Mouse (Mus musculus) liver, embryonic 16.5 days (tissue): ENCODE results near the gene S1pr3. TPM values are rescaled to one million over a fixed set of nuclear protein-coding genes. Genes with fewer than 3 reads are reported as not detected.

Experiments
- ATAC-seq: fragments of 200-750 bp; cut with Nextera tagmentation; 2 replicates; pipeline ENCODE4 v1.8.0; 2017; ENCODE audit warnings: low read depth, mild to moderate bottlenecking, moderate number of reproducible peaks, moderate library complexity
- H3K27ac ChIP-seq: fragments of 300-500 bp; sonication (generic); 2 replicates; pipeline ENCODE4 v1.5.1; 2014; ENCODE audit warnings: mild to moderate bottlenecking, low read length
- H3K27me3 ChIP-seq: fragments of 300-500 bp; sonication (generic); 2 replicates; pipeline ENCODE4 v1.6.1; 2014; ENCODE audit warnings: low read depth, low read length, mixed read lengths; ENCODE audit not compliant: control insufficient read depth, insufficient read depth
- H3K36me3 ChIP-seq: fragments of 300-500 bp; sonication (generic); 2 replicates; pipeline ENCODE4 v1.6.1; 2014; ENCODE audit warnings: mild to moderate bottlenecking; ENCODE audit not compliant: control insufficient read depth, insufficient read depth
- H3K4me1 ChIP-seq: fragments of 300-500 bp; sonication (generic); 2 replicates; pipeline ENCODE4 v1.6.1; 2014; ENCODE audit warnings: low read depth, low read length, mixed read lengths; ENCODE audit not compliant: control insufficient read depth
- H3K4me2 ChIP-seq: fragments of 300-500 bp; sonication (generic); 2 replicates; pipeline ENCODE4 v1.6.1; 2014; ENCODE audit warnings: low read depth, low read length, mixed read lengths
- H3K4me3 ChIP-seq: fragments of 300-500 bp; sonication (generic); 2 replicates; pipeline ENCODE4 v1.5.1; 2014; ENCODE audit warnings: low read depth, mild to moderate bottlenecking, low read length
- H3K9ac ChIP-seq: fragments of 300-500 bp; sonication (generic); 2 replicates; pipeline ENCODE4 v1.6.1; 2014; ENCODE audit warnings: low read depth, low read length
- H3K9me3 ChIP-seq: fragments of 300-500 bp; sonication (generic); replicated peaks from 2 replicates; pipeline ENCODE4 v1.6.1; 2016; ENCODE audit warnings: low read length; ENCODE audit not compliant: control insufficient read depth
- WGBS: fragments of 180-500 bp; shearing (Covaris S2); extraction: QIAGEN DNeasy Blood & Tissue Kit; methylation state at CpG from one replicate; pipeline ENCODE4 v1.1.7; 2014; ENCODE audit not compliant: insufficient replicate concordance; 5-methylcytosine and 5-hydroxymethylcytosine counted together
- polyA plus RNA-seq: library from polyadenylated mRNA; unstranded; fragments of >200 nt; fragmentation: Nextera tagmentation; extraction: Ambion mirVana; gene quantifications from 2 replicates; pipeline ENCODE4 v1.2.1, GENCODE M21; 2015

Gene S1pr3
- polyA plus RNA-seq, 1 experiment from 2014 or later, result 1.5 TPM

DNA sequence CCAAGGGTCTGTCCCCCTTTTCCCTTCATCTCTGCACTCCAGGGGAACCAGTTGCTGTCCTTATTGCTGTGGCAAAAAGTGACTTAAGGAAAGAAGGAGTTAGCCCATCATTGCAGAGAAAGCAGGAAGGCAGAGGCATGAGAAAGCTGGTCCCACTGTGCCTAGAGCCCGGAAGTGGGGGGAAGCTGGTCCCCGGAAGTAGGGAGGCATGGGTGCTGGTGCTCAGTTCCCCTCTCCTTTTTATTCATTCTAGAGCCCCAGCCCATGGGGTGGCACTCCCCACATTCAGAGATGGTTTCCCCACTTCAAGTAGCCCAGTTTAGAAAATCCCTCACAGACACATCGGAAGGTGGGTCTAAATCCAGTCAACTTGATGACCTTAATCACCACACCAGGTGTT lies 8.9 kb upstream of the S1pr3 start:
- H3K4me1 ChIP-seq, result peaks cover 2% of the 10 kb centered on the region; the same call in 1 of the 2 replicates
- 67% methylated on average over 3 of the region's 3 CpGs for WGBS
- H3K27me3 ChIP-seq, result no peaks in the 10 kb centered on the region
- no peak overlapping the region for H3K27ac ChIP-seq
- ATAC-seq, result no peak
- H3K4me2 ChIP-seq, result no peak overlapping the region
- H3K4me3 ChIP-seq, result no peak overlapping the region
- no peaks in the 10 kb centered on the region for H3K36me3 ChIP-seq
- H3K9me3 ChIP-seq, result no peaks in the 10 kb centered on the region
- H3K9ac ChIP-seq, result no peak overlapping the region

DNA sequence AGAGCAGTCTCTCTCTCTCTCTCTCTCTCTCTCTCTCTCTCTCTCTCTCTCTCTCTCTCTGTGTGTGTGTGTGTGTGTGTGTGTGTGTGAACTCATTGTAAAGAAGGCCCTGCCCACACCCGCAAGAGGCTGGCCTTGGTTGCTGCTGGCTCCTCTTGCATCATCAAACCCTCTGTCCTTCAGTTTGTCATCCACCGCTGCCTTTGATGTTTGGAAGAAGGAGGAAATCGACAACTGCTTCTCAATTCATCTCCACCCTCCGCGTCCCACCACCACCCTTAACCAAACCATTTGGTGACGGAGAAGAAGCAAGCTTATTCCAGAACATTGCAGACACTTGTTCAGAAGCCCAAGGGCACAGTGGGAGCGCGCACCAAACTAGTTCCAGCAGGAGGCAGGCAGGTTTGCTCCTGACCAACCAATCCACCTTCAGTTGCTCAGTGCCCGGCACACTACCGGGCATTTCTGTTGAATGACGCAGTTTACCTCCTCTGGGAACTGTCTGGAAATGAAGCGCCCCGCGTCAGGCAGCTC lies 8.2 kb upstream of the S1pr3 start:
- Histone ChIP-seq H3K4me2 (peak overlapping the region; percentile 64), H3K27ac (no peak overlapping the region), H3K9me3 (no peaks in the 10 kb centered on the region), H3K9ac (no peak overlapping the region), H3K4me3 (peak overlapping the region; percentile 42), H3K4me1 (peaks cover 2% of the 10 kb centered on the region; the same call in 1 of the 2 replicates), H3K36me3 (no peaks in the 10 kb centered on the region), H3K27me3 (no peaks in the 10 kb centered on the region)
- no peak for ATAC-seq
- WGBS, result 13% methylated on average over 14 of the region's 14 CpGs

DNA sequence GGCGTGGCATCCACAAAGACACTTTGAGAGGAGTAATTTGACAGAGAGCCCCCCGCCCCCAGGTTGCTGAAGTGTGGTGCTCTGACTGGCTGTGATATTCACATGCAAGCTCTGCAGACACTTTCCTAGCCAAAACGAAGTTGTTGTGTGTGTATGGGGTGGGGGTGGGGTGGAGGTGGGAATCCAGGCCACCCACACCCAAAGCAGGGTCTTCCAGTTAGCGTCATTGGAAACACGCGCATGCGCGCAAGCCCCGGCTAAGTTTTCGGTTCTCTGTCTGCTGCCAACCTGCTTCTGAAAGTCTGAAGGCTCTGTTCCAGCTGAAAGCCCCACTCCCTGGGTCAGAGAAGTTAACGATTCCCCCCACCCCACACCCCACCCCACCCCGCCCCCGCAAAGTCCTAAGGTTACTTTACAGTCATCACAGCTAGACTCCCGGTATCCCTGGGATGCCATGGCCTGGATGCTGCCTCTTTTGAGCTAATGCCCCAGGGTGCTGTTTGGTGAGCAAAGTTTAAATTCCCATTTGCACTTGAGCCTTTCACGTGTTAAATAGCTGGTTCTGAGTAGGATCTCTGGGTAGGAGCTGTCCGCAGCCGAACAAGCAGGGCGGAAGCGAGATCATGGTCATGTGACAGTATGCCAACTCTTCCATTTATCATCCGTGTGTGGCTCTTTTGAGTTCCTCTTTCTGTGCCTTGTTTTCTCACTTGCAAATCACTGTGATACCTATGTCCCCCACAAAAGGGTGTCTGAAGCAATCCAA lies 7.5 kb upstream of the S1pr3 start:
- peak; percentile 50; the same call in 1 of the 2 replicates for ATAC-seq
- Histone ChIP-seq H3K27me3 (no peaks in the 10 kb centered on the region), H3K4me3 (peak overlapping the region; percentile 42), H3K4me2 (peak overlapping the region; percentile 64), H3K36me3 (no peaks in the 10 kb centered on the region), H3K9ac (no peak overlapping the region), H3K4me1 (peaks cover 2% of the 10 kb centered on the region; the same call in 1 of the 2 replicates), H3K27ac (no peak overlapping the region), H3K9me3 (no peaks in the 10 kb centered on the region)
- WGBS, result 3% methylated on average over 20 of the region's 20 CpGs

DNA sequence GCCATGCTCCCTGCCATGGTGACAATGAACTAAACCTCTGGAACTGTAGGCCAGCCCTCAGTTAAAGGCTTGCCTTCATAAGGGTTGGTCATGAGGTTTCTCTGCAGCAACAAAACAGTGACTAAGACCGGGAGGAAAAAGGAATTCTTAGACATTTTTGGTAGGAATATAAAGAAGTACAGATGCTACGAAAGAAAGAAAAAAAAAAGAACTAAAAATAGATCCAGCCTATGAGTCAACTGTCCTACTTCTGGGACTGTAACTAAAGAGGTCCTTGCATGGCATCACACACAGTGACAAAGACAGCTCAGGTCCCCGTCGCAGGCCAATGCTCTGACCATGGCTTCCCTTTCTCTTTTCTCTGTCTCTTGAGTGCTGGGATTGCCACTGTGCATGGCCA lies 3.9 kb upstream of the S1pr3 start:
- H3K4me3 ChIP-seq, result no peak overlapping the region
- H3K9me3 ChIP-seq, result no peaks in the 10 kb centered on the region
- ATAC-seq, result no peak
- H3K36me3 ChIP-seq, result no peaks in the 10 kb centered on the region
- 73% methylated on average over 4 of the region's 4 CpGs for WGBS
- no peak overlapping the region for H3K9ac ChIP-seq
- peaks cover 25% of the 10 kb centered on the region for H3K27me3 ChIP-seq
- no peak overlapping the region for H3K4me2 ChIP-seq
- no peak overlapping the region for H3K27ac ChIP-seq
- H3K4me1 ChIP-seq, result peaks cover 2% of the 10 kb centered on the region; the same call in 1 of the 2 replicates

DNA sequence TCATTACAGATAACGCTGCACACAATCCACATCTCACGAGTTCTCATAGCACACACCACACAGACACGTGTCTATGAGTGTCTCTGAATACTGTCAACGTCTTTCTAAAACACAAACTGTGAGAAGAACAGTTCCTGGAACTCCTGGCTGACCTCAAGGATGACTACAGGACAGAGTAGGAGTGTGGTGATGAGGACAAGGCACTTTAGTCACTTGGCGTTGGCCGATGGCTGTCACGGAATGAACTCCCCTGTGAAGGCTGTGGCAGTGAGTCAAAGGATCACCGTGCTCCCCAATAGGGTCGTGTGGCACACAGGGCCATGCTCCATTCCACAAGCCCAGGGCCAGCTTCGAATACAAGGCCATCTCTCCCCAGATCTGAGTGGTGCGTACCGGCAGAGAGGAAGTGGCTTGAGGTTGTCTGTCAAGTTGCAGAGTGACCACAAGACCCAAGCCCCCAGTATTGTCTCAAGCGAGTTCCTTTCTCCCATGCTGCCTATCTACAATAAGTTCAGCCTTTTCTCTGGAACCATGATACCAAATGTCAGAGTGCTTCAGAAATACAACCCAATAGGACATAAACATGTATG lies 2.6 kb upstream of the S1pr3 start:
- H3K4me2 ChIP-seq, result no peak overlapping the region
- ATAC-seq, result no peak
- 42% methylated on average over 13 of the region's 13 CpGs for WGBS

DNA sequence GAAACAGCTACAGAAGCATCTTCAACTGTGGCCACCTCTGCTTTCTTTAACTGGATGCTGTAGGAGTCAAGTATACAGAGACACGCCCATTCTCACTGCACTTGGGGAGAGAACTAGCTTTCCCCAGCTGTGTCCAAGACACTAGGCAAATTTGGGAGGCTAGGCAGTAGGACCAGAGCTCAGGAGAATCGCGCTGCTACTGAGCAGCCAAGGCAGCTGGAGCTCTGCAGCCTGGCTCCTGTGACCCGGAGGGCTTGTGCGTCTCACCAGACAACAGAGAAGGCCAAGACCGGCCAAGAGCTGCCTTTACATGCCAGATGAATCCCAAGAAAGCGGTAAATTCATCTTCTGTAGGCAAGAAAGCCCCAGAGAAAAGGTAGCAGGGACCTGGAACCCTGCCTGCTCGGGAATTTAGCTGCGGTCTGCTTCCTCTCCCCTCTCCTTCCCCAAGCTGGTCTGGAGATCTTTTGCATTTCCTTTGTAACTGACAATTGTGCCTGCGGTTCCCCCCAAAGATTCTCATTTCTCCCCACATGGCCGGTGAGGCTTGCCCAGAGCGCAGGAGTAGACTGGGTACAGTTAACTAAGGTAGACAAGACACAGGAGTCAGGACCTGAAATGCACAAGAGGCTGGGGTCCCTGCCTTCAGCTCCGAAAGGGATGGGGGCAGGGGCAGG lies 760 bp upstream of the S1pr3 start:
- no peak overlapping the region for H3K27ac ChIP-seq
- ATAC-seq, result no peak
- peaks cover 28% of the 10 kb centered on the region for H3K27me3 ChIP-seq
- 21% methylated on average over 13 of the region's 13 CpGs for WGBS
- no peak overlapping the region for H3K4me3 ChIP-seq
- H3K36me3 ChIP-seq, result no peaks in the 10 kb centered on the region
- H3K9ac ChIP-seq, result no peak overlapping the region
- H3K4me2 ChIP-seq, result no peak overlapping the region
- H3K4me1 ChIP-seq, result no peaks in the 10 kb centered on the region; the same call in 1 of the 2 replicates
- H3K9me3 ChIP-seq, result no peaks in the 10 kb centered on the region

More for the DNA sequence above, 2.6 kb upstream of the S1pr3 start:
- peaks cover 28% of the 10 kb centered on the region for H3K27me3 ChIP-seq
- H3K4me3 ChIP-seq, result no peak overlapping the region
- no peak overlapping the region for H3K27ac ChIP-seq
- H3K36me3 ChIP-seq, result no peaks in the 10 kb centered on the region
- no peak overlapping the region for H3K9ac ChIP-seq
- H3K4me1 ChIP-seq, result no peaks in the 10 kb centered on the region; the same call in 1 of the 2 replicates
- H3K9me3 ChIP-seq, result no peaks in the 10 kb centered on the region

DNA sequence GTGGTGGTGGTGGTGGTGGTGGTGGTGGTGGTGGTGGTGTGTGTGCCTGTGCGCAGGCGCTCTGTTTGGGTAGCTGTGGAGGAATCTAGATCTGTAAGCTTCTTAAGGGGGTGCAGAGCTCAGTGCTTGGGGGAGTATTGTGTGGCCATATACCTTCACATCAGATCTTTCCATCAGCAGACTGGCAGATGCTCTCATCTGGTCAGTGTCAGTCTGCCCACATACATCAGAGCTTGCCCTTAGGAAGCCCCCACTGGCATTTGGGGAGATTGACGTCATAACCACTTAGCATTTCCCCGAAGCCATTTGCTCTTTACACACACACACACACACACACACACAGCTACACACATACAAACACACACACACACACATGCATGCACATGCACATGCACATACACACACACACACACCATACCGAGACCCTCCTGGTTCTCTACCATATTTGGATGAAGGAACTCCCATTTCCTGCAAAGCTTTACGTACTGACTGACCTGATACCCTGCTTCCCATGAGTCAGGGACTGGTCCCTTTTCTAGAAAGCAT lies 1.6 kb downstream of the S1pr3 start:
- Histone ChIP-seq H3K4me1 (no peaks in the 10 kb centered on the region; the same call in 1 of the 2 replicates), H3K4me2 (no peak overlapping the region), H3K4me3 (no peak overlapping the region), H3K27me3 (peaks cover 28% of the 10 kb centered on the region), H3K9ac (no peak overlapping the region), H3K36me3 (no peaks in the 10 kb centered on the region), H3K9me3 (no peaks in the 10 kb centered on the region), H3K27ac (no peak overlapping the region)
- ATAC-seq, result no peak
- 54% methylated on average over 6 of the region's 6 CpGs for WGBS

DNA sequence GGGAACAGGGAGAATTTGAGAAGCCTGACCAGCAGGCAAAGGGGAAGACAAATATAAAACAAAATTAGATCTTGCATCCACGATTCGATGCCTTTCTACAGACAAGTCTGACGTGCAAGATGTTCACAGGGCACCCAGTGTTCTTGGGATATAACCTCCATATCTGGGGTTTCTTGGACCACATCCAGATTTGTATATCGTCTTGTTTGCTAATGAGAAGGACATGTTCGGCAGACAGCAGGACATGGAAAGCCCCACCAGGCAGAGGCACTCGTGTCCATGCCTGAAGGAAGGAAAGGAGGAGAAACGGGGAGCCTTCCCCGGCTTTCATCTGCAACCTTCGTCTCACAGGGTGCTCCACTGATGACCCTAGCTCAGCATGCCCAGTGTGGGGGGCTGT lies 2.8 kb downstream of the S1pr3 start:
- no peak overlapping the region for H3K9ac ChIP-seq
- no peak overlapping the region for H3K27ac ChIP-seq
- ATAC-seq, result no peak
- peaks cover 28% of the 10 kb centered on the region for H3K27me3 ChIP-seq
- no peak overlapping the region for H3K4me3 ChIP-seq
- no peaks in the 10 kb centered on the region; the same call in 1 of the 2 replicates for H3K4me1 ChIP-seq
- no peak overlapping the region for H3K4me2 ChIP-seq
- WGBS, result 46% methylated on average over 9 of the region's 9 CpGs
- H3K9me3 ChIP-seq, result no peaks in the 10 kb centered on the region
- no peaks in the 10 kb centered on the region for H3K36me3 ChIP-seq
